Mouse (Mus musculus) hindbrain, postnatal 0 days (tissue): ENCODE measurements around the gene Sh3d21. TPM values are rescaled to one million over a fixed set of nuclear protein-coding genes. Genes with fewer than 3 reads are reported as not detected.
"Not testable (repeated sequence)": the region's sequence is repeated elsewhere in the genome, so short reads cannot be mapped to it uniquely, and the experiment has no call there.

Experiments
- ATAC-seq: fragments of 200-750 bp; cut with Nextera tagmentation; 2 replicates; pipeline ENCODE4 v1.8.0; 2017; ENCODE audit warnings: mild to moderate bottlenecking, moderate TSS enrichment, moderate library complexity
- DNase-seq: peaks from one replicate; pipeline ENCODE4 v3.0.0-alpha.2; 2015; ENCODE audit warnings: low spot score
- H3K27ac ChIP-seq: fragments of 300-500 bp; sonication (generic); 2 replicates; pipeline ENCODE4 v1.5.1; 2014; ENCODE audit warnings: mild to moderate bottlenecking
- H3K27me3 ChIP-seq: fragments of 300-500 bp; sonication (generic); 2 replicates; pipeline ENCODE4 v1.6.1; 2014; ENCODE audit warnings: low read length, mixed read lengths; ENCODE audit not compliant: insufficient read depth
- H3K36me3 ChIP-seq: fragments of 300-500 bp; sonication (generic); 2 replicates; pipeline ENCODE4 v1.6.1; 2014; ENCODE audit warnings: low read length, mixed read lengths; ENCODE audit not compliant: insufficient read depth
- H3K4me1 ChIP-seq: fragments of 300-500 bp; sonication (generic); 2 replicates; pipeline ENCODE4 v1.6.1; 2014; ENCODE audit warnings: antibody characterized with exemption, low read length, mixed read lengths; ENCODE audit not compliant: insufficient read depth
- H3K4me2 ChIP-seq: fragments of 300-500 bp; sonication (generic); 2 replicates; pipeline ENCODE4 v1.6.1; 2014; ENCODE audit warnings: low read depth, mild to moderate bottlenecking, low read length, moderate library complexity, mixed read lengths
- H3K4me3 ChIP-seq: fragments of 300-500 bp; sonication (generic); 2 replicates; pipeline ENCODE4 v1.5.1; 2014; ENCODE audit warnings: low read length
- H3K9ac ChIP-seq: fragments of 300-500 bp; sonication (generic); replicated peaks from 2 replicates; pipeline ENCODE4 v1.6.1; 2014; ENCODE audit warnings: mild to moderate bottlenecking, low read length, moderate library complexity, mixed read lengths
- H3K9me3 ChIP-seq: fragments of 300-500 bp; sonication (generic); 2 replicates; pipeline ENCODE4 v1.6.1; 2016; ENCODE audit warnings: low read length, mixed read lengths
- CTCF ChIP-seq: IDR thresholded peaks from 2 replicates; pipeline ENCODE4 v1.5.1; 2016; ENCODE audit warnings: antibody characterized with exemption, control low read depth, low read depth
- WGBS: fragments of 180-500 bp; shearing (Covaris S2); extraction: QIAGEN DNeasy Blood & Tissue Kit; methylation state at CpG from one replicate; pipeline ENCODE4 v1.1.7; 2014; 5-methylcytosine and 5-hydroxymethylcytosine counted together
- polyA plus RNA-seq: library from polyadenylated mRNA; unstranded; fragments of >200 nt; fragmentation: Nextera tagmentation; extraction: Ambion mirVana; gene quantifications from 2 replicates; pipeline ENCODE4 v1.2.1, GENCODE M21; 2015
- total RNA-seq: library from RNA; depleted of rRNA; stranded (reverse); fragments of >200 nt; gene quantifications from 2 replicates; pipeline ENCODE4 v1.2.3, GENCODE M21; 2014

The Sh3d21 gene
- total and polyA plus RNA-seq, 2 experiments from 2014 or later, result 0.63 to 2.2 TPM

- 86% methylated on average over 5 of the region's 5 CpGs for WGBS
- H3K27me3 ChIP-seq, result no peaks in the 10 kb centered on the region
- no peak overlapping the region for H3K4me2 ChIP-seq
- ATAC-seq (no peak), DNase-seq (no peak)
- no peaks in the 10 kb centered on the region for H3K4me1 ChIP-seq
- no peak overlapping the region for H3K27ac ChIP-seq
- H3K9ac ChIP-seq, result no peak overlapping the region
- TF ChIP-seq CTCF, result no peak
- H3K36me3 ChIP-seq, result peaks cover 62% of the 10 kb centered on the region
- H3K9me3 ChIP-seq, result no peaks in the 10 kb centered on the region
- H3K4me3 ChIP-seq, result no peak overlapping the region
Measured at GRCm38 (mm10) chr4:126173800-126174199, 10.5 kb upstream of the Sh3d21 start.

GRCm38 (mm10) chr4:126170737-126171136, 7.4 kb upstream of the Sh3d21 start:
- not testable (repeated sequence) for H3K4me3 ChIP-seq, H3K9ac ChIP-seq, H3K4me2 ChIP-seq, H3K27ac ChIP-seq, DNase-seq, H3K9me3 ChIP-seq, H3K27me3 ChIP-seq, H3K4me1 ChIP-seq, ATAC-seq
- WGBS, result 97% methylated on average over 5 of the region's 5 CpGs
- H3K36me3 ChIP-seq, result peaks cover 48% of the 10 kb centered on the region

- Histone ChIP-seq H3K4me2 (no peak overlapping the region), H3K27me3 (no peaks in the 10 kb centered on the region), H3K9ac (no peak overlapping the region), H3K4me1 (no peaks in the 10 kb centered on the region), H3K27ac (no peak overlapping the region), H3K36me3 (peaks cover 35% of the 10 kb centered on the region), H3K4me3 (no peak overlapping the region), H3K9me3 (no peaks in the 10 kb centered on the region)
- WGBS, result 92% methylated on average over 6 of the region's 6 CpGs
- no peak for TF ChIP-seq CTCF
- ATAC-seq, result no peak
- no peak for DNase-seq
Measured at GRCm38 (mm10) chr4:126168851-126169250, 5.6 kb upstream of the Sh3d21 start.

GRCm38 (mm10) chr4:126166084-126166483, 2.8 kb upstream of the Sh3d21 start:
- Histone ChIP-seq H3K36me3 (peaks cover 23% of the 10 kb centered on the region; the same call in 1 of the 2 replicates), H3K27me3 (no peaks in the 10 kb centered on the region), H3K9me3 (no peaks in the 10 kb centered on the region), H3K9ac (no peak overlapping the region), H3K4me3 (no peak overlapping the region), H3K4me1 (0 out of 2 replicates have a peak, but pooled peaks cover 5% of the 10 kb centered on the region), H3K27ac (no peak overlapping the region), H3K4me2 (no peak overlapping the region)
- ATAC-seq, result no peak
- 78% methylated on average over 3 of the region's 3 CpGs for WGBS
- no peak for TF ChIP-seq CTCF
- no peak for DNase-seq

GRCm38 (mm10) chr4:126165092-126165491, 1.8 kb upstream of the Sh3d21 start:
- WGBS, result 60% methylated on average over 7 of the region's 10 CpGs

GRCm38 (mm10) chr4:126163685-126164084, 394 bp upstream of the Sh3d21 start:
- no peak for DNase-seq

More at GRCm38 (mm10) chr4:126165092-126165491, 1.8 kb upstream of the Sh3d21 start:
- DNase-seq, H3K27ac ChIP-seq, H3K4me1 ChIP-seq, ATAC-seq, H3K4me2 ChIP-seq, H3K9ac ChIP-seq, H3K9me3 ChIP-seq, H3K4me3 ChIP-seq, H3K27me3 ChIP-seq: not testable (repeated sequence)
- H3K36me3 ChIP-seq, result peaks cover 14% of the 10 kb centered on the region; the same call in 1 of the 2 replicates

GRCm38 (mm10) chr4:126162544-126163066, 686 bp downstream of the Sh3d21 start:
- H3K27ac ChIP-seq, result peak overlapping the region; percentile 62; the same call in 1 of the 2 replicates
- WGBS, result 1% methylated on average over 42 of the region's 44 CpGs

More at GRCm38 (mm10) chr4:126163685-126164084, 394 bp upstream of the Sh3d21 start:
- ATAC-seq, result no peak
- H3K9ac ChIP-seq, result no peak overlapping the region
- H3K4me2 ChIP-seq, result no peak overlapping the region
- no peaks in the 10 kb centered on the region for H3K27me3 ChIP-seq
- peaks cover 6% of the 10 kb centered on the region; the same call in 1 of the 2 replicates for H3K36me3 ChIP-seq
- no peak overlapping the region for H3K4me3 ChIP-seq
- H3K27ac ChIP-seq, result no peak overlapping the region
- WGBS, result 69% methylated on average over 4 of the region's 4 CpGs
- no peak for TF ChIP-seq CTCF
- 0 out of 2 replicates have a peak, but pooled peaks cover 5% of the 10 kb centered on the region for H3K4me1 ChIP-seq
- no peaks in the 10 kb centered on the region for H3K9me3 ChIP-seq

More at GRCm38 (mm10) chr4:126162544-126163066, 686 bp downstream of the Sh3d21 start:
- H3K27me3 ChIP-seq, result no peaks in the 10 kb centered on the region
- peak; percentile 87 for DNase-seq
- H3K9ac ChIP-seq, result peak overlapping the region; percentile 73
- H3K4me1 ChIP-seq, result 0 out of 2 replicates have a peak, but pooled peaks cover 5% of the 10 kb centered on the region
- peak overlapping the region; percentile 59 for H3K4me3 ChIP-seq
- peak overlapping the region; percentile 100 for H3K4me2 ChIP-seq
- TF ChIP-seq CTCF, result no peak
- peak; percentile 95 for ATAC-seq
- H3K36me3 ChIP-seq, result peaks cover 6% of the 10 kb centered on the region; the same call in 1 of the 2 replicates
- no peaks in the 10 kb centered on the region for H3K9me3 ChIP-seq
